Mouse (Mus musculus) retina, adult 2 months (tissue): ENCODE measurements around the gene Gfm2.

Source experiments
- DNase-seq: peaks from one replicate; pipeline ENCODE4 v3.0.0-alpha.2; 2012; ENCODE audit warnings: low read depth, low spot score

The Gfm2 gene

DNA sequence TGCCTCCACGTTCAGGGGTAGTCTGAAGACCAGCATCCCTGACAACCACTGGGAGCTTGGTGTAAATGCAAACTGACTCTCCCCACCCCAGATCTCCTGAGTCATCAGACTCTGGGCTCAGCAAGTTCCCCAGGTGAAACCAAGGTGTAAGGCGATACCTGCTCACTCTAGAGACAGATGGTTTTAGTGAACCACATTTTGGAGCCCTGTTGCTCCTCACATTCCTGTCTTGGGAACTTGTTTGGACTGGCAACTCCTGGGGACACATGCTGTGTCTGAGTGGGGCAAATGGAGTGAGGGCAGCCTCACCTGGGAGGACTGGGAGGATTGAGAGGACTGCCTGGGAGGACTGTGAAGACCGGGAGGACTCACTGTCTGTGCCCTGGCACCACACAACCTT lies 90.1 kb downstream of the Gfm2 start:
- DNase-seq = no peak

GRCm38 (mm10) chr13:97230101-97230500 lies 92.4 kb downstream of the Gfm2 start:
- no peak for DNase-seq
